Mouse (Mus musculus) naive thymus-derived CD4-positive, alpha-beta T cell, adult 2 months (primary cell): ENCODE measurements around the gene Slc38a10.

Experiments used
- DNase-seq: peaks from one replicate; pipeline ENCODE4 v3.0.0-alpha.2; 2011; ENCODE audit warnings: low read depth

Slc38a10 gene

DNA sequence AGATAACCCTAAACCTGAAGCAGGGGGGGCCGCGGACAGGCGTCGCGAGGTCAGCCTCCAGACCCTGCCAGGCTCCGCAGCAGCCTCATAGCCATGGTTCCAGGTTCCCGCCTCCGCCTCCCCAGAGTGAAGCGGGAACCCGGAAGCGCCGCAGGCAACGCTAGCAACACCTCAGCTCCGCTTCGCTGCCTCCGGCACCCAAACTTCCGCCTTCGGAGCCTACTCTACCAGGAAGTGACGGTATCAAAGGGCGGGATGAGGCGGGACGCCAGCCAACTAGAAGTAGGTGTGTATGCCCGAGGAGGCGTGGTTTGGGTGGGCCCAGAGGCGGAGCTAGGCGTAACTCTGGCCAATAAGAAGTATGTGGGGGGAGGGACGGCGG lies at the start of gene Slc38a10:
Slc38a10 (minus strand) TSS at position 234 of the 382 bp plus-strand sequence.
- DNase-seq, result peak; percentile 99

DNA sequence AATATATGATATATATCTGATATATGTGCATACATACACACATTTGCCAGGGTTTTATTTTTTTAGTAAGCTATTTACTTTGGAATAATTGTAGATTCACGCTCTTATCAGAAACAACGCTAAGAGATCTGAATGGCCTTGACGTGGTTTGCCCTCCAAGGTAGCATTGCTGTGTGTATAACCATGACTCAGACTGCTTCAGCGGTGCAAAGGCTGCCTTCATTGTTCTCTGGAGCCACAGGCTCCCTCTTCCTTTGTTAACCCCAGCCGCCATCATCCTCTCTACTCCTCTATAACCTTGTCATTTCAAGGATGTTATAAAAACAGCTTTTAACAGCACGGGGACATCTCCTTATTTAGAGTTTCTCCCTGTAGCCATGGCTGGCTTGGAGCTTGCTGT lies 49.5 kb upstream of the Slc38a10 start:
- no peak for DNase-seq

DNA sequence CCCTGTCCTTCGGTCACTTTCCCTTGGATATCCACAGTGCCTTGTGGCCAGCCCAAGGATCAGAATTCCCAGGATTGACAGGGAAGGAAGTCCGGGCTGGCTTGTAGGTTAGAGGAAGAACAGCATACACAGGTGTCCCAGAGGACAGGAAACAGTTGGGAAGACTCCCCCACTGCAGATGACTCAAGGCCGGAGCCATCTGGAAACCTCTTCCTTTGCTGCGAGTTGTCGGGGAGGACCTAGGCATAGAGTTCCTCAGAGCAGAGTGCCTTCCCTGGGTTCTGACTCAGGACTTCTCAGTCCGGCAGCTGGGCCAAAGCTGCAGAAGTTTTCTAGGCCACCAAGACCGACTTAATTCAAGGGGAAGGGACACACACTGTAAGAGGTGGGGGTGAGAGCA lies 48.6 kb upstream of the Slc38a10 start:
- DNase-seq, result no peak

DNA sequence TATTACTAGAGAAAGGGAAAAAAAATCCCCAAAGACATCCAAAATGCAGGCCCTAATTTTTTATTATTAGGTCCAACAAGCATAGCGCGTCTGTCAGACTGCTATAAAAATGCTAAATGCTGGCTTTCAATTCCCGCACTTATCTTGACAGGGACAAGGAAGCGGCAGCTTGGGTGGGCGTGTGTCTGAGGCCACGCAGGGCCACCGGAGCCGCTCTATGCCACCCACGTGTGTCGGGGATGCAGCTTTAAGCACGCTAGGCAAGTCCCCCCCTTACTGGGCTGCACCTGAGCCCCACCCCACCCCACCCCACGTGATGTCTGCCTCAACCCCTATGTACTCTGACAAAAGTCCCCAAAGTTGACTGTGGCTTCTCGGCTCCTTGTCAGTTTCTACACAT lies 47.7 kb upstream of the Slc38a10 start:
- DNase-seq, result no peak

DNA sequence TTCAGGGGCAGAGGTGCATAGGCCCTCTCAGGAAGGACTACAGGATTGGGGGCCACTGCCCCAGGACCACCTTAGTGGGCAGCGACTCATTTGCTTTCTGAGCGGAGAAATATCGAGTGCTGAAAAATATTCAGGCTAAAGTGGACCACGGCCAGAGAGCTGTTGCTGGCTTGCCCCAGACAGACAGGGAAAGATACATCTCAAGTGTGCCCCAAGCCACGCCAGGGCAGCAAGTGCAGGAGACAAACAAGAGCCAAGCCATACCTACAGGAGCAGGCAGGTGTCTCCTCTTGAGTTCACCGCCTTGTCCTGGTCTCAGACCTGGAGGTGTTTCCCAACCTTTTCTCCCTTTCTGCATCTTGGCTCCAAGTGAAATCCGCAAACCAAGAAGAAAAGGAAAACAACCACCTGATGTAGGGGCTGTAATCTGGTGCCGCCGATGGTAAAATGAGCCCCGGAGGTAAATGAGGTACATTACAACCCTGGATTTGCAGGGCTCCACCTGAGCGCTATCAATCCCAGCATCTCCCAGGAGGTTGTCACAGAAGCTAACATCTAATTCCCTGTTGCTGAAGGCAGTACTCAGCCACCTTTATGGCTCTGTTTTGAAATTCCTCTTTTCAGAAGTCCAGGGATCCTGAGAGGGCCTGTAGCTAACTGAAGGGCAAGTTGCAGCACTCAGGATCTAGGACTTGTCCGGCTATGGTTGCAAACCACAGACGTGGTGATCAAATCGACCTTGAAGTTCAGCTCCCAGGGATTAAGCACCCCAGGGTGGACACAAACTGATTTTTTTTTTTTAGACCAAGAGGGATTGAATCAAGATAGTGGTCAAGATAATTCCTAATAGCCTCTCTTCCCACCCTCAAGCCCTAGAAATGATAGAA lies 39.6 kb upstream of the Slc38a10 start:
- DNase-seq, result no peak

DNA sequence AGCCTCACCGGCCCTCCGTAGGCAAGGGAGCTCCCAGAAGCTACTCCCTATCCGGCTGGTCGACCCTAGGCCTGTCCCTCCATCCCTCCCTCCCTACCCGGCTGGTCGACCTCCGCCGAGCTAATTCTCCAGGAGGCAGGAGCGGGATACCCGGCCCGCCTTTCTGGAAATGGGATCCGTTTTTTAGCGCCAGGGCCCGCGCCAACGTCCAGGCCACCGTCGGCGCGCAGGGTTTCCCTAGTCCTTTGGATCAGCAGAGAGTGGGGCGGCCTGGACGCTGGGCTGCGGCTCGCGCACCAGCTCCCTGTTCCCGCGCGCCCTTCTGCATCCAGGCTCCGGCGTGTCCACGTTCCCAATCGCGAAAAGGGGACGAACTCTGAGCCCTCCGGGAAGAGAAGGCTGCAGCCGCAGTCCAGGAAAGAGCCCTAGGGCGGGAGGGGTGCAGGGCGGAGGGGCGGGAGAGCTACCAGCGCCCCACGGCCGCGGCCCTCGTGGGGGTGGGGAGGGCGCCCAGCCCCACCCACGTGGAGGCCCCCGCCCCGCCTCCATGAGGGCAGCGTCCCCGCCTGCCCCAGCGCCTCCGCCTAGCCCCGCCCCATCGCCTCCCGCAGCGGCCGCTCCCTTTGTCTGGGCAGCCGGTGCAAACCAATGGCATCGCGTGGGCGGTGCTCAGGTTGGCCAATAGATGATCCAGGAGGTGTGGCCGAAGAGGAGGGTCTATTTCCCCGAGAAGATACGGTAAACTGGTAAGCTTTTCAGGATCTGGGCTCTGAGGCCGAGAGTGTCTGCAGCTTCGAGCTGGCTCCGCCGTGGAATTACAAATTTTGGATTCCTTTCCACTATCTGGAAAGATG lies 38.5 kb upstream of the Slc38a10 start:
- DNase-seq, result peak; percentile 95

DNA sequence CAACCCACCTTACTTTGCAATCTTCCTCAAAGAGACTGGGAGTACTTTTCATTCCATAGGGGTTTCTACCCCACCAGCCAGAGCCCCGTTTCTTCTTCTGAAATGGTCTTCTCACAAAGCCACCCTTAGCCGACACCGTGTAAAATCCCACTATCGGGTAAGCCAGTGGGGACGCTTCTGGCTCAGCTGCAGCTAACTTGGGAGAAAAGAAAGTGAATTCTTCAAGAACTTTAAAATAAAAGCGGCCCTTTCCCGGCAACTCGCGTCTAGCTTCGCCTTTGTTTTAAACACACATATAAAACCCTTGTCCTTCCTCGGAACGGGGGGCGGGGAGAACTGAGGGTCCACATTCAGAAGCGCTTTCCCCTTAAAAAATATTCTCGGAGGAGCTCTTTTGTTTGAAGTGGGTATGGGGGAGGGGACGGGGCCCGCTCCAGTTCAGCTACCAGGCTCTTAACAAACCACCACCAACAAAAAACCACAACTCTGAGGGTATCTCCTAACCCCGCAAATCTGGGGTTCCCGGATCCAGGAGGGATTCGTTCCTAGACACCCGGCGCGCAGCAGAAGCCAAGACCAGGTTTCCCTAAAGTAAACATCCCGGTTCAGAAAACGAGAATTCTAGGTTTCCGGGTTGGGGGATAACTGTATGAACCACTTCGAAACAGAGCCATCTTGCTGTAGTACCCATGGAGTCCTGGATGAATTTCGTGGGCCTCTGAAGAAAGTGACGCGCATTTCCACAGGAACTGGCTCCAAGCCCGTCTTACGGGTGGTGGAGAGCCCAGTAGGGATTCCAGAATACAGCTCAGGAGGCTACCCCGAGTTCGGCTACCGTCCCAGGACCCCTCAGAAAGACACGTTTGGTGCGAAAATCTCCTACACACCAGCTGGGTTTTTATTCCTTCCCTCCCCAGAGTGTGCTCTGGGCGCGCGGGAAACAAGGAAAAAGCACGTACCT lies 37.6 kb upstream of the Slc38a10 start:
- peak; percentile 57 for DNase-seq

DNA sequence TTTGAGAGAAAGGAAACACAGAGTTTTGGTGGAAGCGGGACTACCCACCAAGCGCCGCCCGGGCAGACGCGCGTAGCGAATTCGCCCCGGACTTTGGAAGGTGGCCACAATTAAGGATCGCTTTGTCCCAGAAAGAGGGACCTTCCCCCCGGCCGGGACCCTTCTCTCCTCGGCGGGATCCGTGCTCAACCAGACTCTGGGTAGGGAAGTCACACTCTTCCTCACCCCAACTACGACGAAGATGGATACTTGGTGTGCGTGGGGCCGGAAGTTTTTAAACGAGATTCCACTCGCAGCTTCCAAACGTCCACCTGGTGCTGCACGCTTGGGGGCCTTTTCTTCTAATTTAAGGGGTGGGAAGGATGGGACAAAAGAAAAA lies 36.9 kb upstream of the Slc38a10 start:
- DNase-seq, result peak; percentile 29

DNA sequence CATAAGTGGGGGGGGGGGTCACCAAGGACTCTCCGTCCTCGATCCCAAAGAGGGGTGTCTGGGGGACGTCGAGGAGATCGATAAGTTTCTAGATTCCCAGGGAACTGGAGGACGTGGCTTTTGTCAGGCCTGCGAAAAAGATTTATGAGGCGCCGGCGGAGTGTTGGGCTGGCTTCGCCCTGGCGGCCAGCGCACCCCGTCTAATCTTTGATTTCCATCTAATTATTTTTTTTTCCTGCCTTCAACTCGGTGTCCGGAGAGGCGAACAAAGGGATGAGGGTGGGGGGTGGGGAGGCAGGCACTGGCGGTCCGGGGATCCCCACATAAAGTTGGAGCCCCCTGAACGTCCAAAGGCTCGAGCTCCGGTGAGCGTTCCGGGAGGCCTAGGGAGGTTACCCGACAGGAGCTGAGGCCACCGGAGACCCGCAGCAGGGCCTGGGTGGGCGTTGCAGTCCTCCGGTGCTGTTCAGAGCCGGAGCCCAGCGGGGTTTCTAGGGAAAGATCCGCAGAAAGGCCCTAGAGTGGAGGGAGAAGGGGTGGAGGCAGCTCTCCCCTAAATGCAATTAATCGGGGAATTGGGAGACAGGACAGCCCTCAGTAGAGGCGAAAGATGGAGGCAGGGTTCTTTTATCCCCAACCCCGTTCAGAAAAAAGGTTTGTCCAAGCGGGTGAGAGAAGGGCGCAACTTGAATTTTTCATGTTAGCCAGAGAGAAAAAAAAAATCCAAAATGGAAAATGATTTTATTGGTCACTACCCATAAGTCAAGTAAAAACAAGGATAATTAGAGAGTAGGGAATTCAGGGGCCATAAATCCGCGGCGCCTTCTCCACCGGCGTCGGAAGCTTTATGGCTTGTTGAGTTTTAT lies 36.3 kb upstream of the Slc38a10 start:
- DNase-seq, result no peak

DNA sequence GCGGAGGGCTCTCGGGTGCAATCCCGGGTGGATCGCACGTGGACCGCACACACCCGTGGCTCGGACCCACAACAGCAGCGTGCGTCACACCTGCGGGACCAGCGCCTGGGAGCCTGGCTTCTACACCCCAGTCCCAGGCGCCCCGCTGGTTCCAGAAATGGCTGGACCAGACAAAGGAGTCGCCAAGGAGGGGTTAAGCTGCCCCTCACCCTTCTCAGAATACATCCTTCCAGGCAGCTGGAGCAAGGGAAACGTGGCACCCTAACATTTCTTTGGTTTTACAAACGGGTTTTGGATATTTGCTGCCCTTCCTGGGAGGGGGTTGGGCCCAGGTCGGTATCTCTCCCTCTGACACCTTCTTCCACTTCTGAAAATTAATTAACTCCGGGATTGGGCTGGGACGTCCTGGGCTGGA lies 35.7 kb upstream of the Slc38a10 start:
- DNase-seq, result no peak

DNA sequence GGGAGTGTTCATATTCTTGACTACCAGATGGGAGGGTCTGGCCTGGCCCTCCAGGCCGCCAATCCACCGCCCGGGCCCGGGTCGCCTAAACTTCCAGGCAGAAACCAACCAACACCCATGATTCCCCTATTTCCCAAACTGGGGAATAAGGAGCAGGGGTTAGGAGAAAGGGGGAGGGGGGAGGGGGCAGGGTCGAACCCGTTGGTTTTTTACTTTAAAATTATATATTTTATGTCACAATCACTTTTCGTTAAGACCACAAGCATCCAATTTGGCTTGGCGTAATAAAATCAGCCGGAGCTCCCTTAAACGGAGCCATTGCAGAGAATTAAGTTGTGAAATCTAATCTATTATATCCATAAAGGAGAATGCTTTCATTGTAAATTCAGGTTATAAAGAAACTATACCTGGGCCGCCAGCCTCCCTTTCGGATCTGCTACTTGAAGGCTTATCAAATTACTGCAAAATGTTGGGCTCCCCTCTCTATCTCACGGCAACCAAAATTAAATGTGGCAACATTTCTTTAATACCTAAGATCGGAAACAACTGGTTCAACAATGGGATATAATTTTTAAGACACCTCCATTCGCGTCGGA lies 35.1 kb upstream of the Slc38a10 start:
- DNase-seq, result no peak

DNA sequence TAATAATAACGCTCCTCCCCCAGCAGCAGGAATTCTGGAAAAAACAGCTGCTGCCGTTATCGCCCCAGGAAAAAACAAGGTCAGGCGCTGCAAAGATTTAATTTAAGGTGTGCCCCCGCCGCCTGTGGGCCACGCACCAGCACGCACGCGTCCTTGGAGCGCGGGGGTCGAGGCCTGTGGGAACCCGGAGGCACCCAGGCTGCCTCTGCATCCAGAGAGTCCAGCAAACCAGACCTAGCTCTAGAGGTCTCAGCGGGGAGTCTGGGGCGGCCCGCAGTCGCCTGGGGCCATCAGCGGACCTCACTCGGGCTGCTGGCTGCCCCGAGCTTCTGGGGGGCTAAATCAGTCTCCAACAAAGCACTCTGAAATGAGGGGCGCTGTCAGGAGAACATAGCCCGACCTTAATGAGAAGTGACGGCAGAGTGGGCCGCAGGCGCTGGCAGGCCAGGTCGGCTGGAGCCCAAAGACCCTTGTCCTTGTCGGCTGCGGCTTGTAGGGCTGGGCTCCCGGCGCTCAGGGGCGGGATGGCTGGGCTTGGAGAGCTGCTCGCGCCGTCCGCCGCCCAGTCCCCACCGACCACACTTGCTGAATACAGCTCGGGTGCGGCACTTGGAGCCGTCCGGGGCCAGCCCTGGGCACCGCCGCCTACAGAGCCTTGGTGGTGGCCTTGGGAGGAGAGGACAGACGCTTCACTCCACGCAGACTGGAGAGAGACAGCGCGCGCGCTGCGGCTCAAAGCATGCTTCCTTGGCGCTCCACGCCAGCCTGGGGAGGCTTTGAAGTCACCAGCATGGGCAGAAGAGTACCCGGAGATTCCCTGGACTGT lies 34.4 kb upstream of the Slc38a10 start:
- DNase-seq, result no peak

DNA sequence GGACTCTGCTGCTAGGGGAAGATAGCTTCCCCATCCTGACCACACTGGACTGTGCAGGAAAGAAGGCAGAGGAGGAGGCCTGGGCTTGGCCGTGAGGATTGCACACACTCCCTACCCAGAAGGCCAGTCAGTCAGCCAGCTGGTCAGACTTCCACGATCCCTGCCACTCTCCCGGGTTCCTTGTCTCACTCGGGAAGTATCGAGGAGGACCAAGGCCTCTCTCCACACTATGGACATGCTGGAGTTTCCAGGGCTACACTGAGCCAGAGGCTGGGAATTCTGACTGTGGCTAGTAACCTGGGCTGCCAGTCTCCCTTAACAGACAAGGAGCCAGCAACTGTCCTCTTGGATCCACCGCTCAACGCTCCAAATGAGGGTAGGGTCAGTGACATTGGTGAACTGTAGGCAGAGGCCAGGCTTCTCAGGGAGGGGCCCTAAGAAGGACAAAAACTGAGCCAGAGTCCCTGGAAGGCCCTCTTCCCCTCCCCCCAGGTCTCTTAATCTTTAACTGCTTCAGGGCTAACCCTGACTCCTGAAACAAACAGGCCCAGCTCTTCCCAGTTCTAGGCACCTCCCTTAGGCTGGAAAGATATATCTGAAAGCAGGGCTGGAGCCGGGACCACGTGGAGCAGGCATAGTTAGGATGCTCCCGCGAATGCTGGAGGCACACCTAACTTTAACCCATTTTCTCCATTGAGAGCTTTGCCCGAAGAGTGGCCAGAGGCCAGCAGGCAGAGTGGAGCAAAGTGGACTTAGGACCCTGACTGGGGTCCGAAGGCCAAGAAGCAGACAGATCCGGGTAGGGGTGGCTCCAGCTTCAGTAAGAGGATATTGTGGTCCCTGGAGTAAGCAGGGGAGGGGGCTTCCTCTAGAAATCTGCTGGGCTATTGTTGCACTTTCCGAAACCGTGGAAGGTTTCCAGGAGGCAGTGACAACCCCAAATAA lies 33.5 kb upstream of the Slc38a10 start:
- DNase-seq, result no peak

DNA sequence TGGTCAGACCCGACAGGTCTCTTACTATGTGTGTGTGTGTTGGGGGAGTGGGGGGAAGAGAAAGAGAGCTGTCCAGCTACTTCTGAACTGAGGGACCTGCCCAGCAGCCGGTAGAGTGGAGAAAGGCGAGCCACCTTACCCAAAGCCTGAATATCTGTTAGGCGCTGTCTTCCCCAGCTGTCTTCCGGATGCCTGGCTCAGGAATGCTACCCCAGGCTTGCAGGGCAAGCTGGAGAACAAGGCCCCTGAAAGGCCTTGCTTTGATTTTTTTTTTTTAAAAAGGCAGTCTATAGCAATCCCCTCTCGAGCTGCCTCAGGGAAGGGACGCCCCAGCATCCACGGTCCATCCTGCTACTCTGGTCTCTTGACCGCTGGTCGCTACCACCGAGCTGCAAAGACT lies 32.6 kb upstream of the Slc38a10 start:
- no peak for DNase-seq

DNA sequence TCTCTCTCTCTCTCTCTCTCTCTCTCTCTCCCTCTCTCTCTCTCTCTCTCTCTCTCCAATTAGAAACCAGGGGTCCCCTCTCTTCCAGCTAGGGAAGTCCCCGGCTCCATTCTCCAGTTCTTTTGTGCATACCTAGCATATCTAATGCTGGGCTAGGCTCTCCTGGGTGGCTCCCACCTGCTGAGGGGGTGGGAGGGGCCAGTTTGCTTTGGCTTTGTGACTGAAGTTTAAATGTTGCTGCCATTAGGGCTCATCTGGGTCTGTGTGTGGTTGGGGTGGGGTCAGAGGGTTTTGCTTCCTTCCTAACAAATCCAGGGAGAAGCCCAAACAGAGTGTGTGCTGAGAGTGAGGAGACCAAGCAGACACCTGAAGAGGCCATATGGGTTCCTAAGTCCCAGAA lies 32.0 kb upstream of the Slc38a10 start:
- no peak for DNase-seq

DNA sequence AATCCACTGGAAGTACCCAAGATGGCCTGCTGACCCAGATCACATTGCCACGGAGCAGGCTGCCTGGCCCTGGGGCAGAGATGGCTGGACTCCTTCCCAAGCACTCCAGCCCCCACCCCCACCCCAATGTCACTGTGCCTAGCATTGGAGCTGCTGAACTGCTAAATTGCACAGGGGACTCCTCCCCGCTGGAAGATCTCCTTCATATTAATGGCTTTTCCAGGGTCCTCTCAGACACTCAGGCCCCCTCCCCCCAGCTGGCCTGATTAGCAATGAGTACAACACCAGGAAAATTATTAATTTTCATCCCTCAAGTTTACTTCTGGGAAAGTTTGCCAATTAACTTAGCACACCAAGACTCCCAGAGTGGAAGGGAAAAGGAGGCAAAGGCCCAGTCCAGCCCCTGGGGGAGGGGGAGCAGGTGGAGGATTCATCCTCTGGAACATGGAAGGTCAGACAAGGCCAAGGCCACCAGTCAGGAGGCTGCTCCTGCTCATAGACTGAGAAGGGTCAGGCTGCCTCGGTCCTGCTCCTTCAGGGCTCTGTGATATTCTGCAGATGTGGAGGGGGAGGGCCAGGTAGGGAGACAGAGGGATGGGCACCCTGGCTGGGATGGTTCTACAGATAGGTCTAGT lies 31.4 kb upstream of the Slc38a10 start:
- DNase-seq, result no peak

DNA sequence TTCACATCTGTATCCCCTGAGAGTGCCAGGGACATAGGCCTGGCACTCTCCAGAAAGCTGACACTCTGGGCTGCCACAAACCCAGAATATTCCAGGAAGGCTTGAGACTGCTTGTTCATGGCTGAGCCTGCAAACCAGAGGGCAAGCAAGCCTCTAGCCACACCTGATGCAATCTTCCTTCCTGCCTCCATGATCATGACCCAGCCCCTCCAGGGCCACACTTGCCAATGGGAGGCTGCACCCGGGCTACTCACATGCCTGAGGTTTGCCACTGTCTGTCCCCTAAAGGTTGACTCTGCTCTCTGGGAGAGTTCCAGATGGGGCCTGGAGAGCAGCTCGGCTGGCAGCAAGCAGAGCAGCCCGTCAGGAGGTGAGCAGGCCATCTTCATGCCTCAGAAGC lies 30.2 kb upstream of the Slc38a10 start:
- no peak for DNase-seq

DNA sequence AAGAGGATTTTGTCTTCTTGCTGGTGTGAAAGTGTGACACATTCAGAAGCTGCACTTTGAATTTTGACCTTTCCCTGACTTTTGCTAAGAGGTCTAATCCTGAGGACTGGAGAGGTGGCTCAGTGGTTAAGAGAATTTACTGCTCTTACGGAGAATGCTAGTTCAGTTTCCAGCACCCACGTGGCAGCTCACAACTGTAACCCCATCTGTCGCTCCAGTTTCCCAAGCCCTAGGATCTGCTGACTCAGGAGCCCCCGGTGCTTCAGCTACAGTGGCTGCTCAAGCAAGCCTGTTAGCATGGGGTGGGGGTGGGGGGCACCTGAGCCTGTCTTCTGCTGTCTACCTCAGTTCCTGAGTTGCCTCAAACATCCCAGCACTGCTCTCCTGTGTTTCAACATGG lies 28.2 kb upstream of the Slc38a10 start:
- DNase-seq, result no peak
